Mouse (Mus musculus) heart, postnatal 0 days (tissue): ENCODE data around the gene Nt5c1a.

Source experiments
- CTCF ChIP-seq: IDR thresholded peaks from 2 replicates; pipeline ENCODE4 v1.5.1; 2016; ENCODE audit warnings: antibody characterized with exemption, control low read depth, low read depth
- EP300 ChIP-seq: IDR thresholded peaks from 2 replicates; pipeline ENCODE4 v1.6.1; 2016; ENCODE audit warnings: antibody characterized with exemption, low read depth

GRCm38 (mm10) chr4:123155840-123156239 lies 45.5 kb upstream of the Nt5c1a start:
- TF ChIP-seq CTCF (no peak), EP300 (no peak)
